8 mouse cellular contexts compared by ENCODE assay signal in genomic region chr14:25734736-25735716, GRCm38 (mm10). TPM values are rescaled to one million over a fixed set of nuclear protein-coding genes. Genes with fewer than 3 reads are reported as not detected.
DNase-seq lines count a peak whose midpoint lies in the region; ATAC-seq lines count a peak whose summit lies in the region.

No protein-coding gene starts in this region.

- H3K27me3 ChIP-seq in kidney, embryonic 15.5 days = no peaks in the 10 kb centered on the region
- H3K27me3 ChIP-seq in forebrain, embryonic 15.5 days = no peaks in the 10 kb centered on the region
- no peaks in the 10 kb centered on the region for H3K27me3 ChIP-seq in hindbrain, embryonic 10.5 days (ENCODE audit: insufficient read depth, poor library complexity, severe bottlenecking)

- no peaks in the 10 kb centered on the region for H3K36me3 ChIP-seq in kidney, embryonic 15.5 days
- no peaks in the 10 kb centered on the region for H3K36me3 ChIP-seq in forebrain, embryonic 15.5 days
- no peaks in the 10 kb centered on the region for H3K36me3 ChIP-seq in hindbrain, embryonic 10.5 days
- no peaks in the 10 kb centered on the region for H3K36me3 ChIP-seq in macrophage (ENCODE audit: inconsistent target)

- H3K4me1 ChIP-seq in kidney, embryonic 15.5 days = peaks cover 57% of the 10 kb centered on the region
- peaks cover 26% of the 10 kb centered on the region for H3K4me1 ChIP-seq in forebrain, embryonic 15.5 days
- H3K4me1 ChIP-seq in hindbrain, embryonic 10.5 days (replicated peaks) = peaks cover 43% of the 10 kb centered on the region

- no peaks in the 10 kb centered on the region for H3K9me3 ChIP-seq in kidney, embryonic 15.5 days (replicated peaks)
- no peaks in the 10 kb centered on the region for H3K9me3 ChIP-seq in forebrain, embryonic 15.5 days
- no peaks in the 10 kb centered on the region for H3K9me3 ChIP-seq in hindbrain, embryonic 10.5 days

- no peak overlapping the region for H3K9ac ChIP-seq in kidney, embryonic 15.5 days
- no peak overlapping the region for H3K9ac ChIP-seq in forebrain, embryonic 15.5 days (replicated peaks)

- H3K27ac ChIP-seq in kidney, embryonic 15.5 days = peak overlapping the region; percentile 76
- peak overlapping the region; percentile 48 for H3K27ac ChIP-seq in forebrain, embryonic 15.5 days (replicated peaks)
- H3K27ac ChIP-seq in hindbrain, embryonic 10.5 days = peak overlapping the region; percentile 78
- peak overlapping the region; percentile 83 for H3K27ac ChIP-seq in macrophage

- WGBS in kidney, embryonic 15.5 days = 27% methylated on average over 17 of the region's 17 CpGs
- WGBS in forebrain, embryonic 15.5 days = 32% methylated on average over 17 of the region's 17 CpGs
- 34% methylated on average over 17 of the region's 17 CpGs for WGBS in hindbrain, embryonic 10.5 days
- 43% methylated on average over 17 of the region's 17 CpGs for WGBS in macrophage (ENCODE audit: missing documents)

- H3K79me2 ChIP-seq in macrophage (ENCODE audit: inconsistent target) = no peaks in the 10 kb centered on the region

- ATAC-seq in kidney, embryonic 15.5 days (replicated peaks; ENCODE audit: low FRiP score) = peak; percentile 59; the same call in 1 of the 2 replicates
- peak; percentile 69 for ATAC-seq in forebrain, embryonic 15.5 days (replicated peaks)
- ATAC-seq in erythroblast, adult 5-6 weeks (replicated peaks; ENCODE audit: low FRiP score, poor library complexity, severe bottlenecking) = no peak

- H3K4me3 ChIP-seq in kidney, embryonic 15.5 days (replicated peaks) = no peak overlapping the region
- H3K4me3 ChIP-seq in forebrain, embryonic 15.5 days = no peak overlapping the region
- no peak overlapping the region for H3K4me3 ChIP-seq in hindbrain, embryonic 10.5 days
- H3K4me3 ChIP-seq in macrophage (ENCODE audit: inconsistent target) = no peak overlapping the region

- no peak for DNase-seq in kidney, adult 11 months
- DNase-seq in MN1 (ENCODE audit: low spot score) = peak; percentile 35
- no peak for DNase-seq in hindbrain, embryonic 10.5 days (ENCODE audit: low spot score)
- no peak for DNase-seq in ovary, postnatal 36 days (ENCODE audit: low spot score)

- H3K4me2 ChIP-seq in kidney, embryonic 15.5 days = no peak overlapping the region
- H3K4me2 ChIP-seq in forebrain, embryonic 15.5 days (replicated peaks) = no peak overlapping the region

RNA-seq across cellular contexts. Expression of gene Zcchc24, which starts 33.8 kb away (rescaled TPM):
- polyA plus RNA-seq in kidney, embryonic 15.5 days (2015; fragmentation: Nextera tagmentation; extraction: Ambion mirVana) = 18.3 and 21.0 TPM in 2 replicates
- polyA plus RNA-seq in forebrain, embryonic 15.5 days (2015; fragmentation: Nextera tagmentation; extraction: Ambion mirVana) = 10.7 and 12.3 TPM in 2 replicates
- polyA plus RNA-seq in hindbrain, embryonic 10.5 days (2016; fragmentation: Nextera tagmentation; extraction: Ambion mirVana) = 8.5 and 10.5 TPM in 2 replicates
- 10 to 100 TPM in 18 of 26 experiments, 1 to 10 TPM in 8; 1.4 to 30.9 (median 18.0) TPM for total RNA-seq in macrophage (2018; cell fraction: chromatin; rRNA removed)
- total RNA-seq in macrophage (2018; cell fraction: cytosol; rRNA removed) = 10 to 100 TPM; 16.0 to 49.3 (median 30.4) TPM
- total RNA-seq in macrophage (2018; cell fraction: nucleus; rRNA removed) = 10 to 100 TPM; 10.2 to 59.8 (median 28.2) TPM
- polyA plus RNA-seq in macrophage (2018) = 26.2 to 48.4 TPM (median 38.0 TPM) in 3 replicates
- total RNA-seq in erythroblast, adult 5-6 weeks (2015; ENCODE audit: low replicate concordance) = 2.7 TPM in 1 of 2 replicates, not detected in the other
- 0.94 and 0.98 TPM in 2 replicates for total RNA-seq in erythroblast, adult 5-6 weeks (2017; ENCODE audit: low replicate concordance)

RNA-seq across cellular contexts. Expression of gene Ppif, which starts 41.1 kb away (rescaled TPM):
- 41.5 and 42.1 TPM in 2 replicates for polyA plus RNA-seq in kidney, embryonic 15.5 days (2015; fragmentation: Nextera tagmentation; extraction: Ambion mirVana)
- 21.5 and 24.3 TPM in 2 replicates for polyA plus RNA-seq in forebrain, embryonic 15.5 days (2015; fragmentation: Nextera tagmentation; extraction: Ambion mirVana)
- 47.3 and 55.7 TPM in 2 replicates for polyA plus RNA-seq in hindbrain, embryonic 10.5 days (2016; fragmentation: Nextera tagmentation; extraction: Ambion mirVana)
- total RNA-seq in macrophage (2018; cell fraction: chromatin; rRNA removed) = 10 to 100 TPM in 14 of 26 experiments, 1 to 10 TPM in 12; 2.7 to 18.5 (median 11.4) TPM
- 10 to 100 TPM in 10 of 26 experiments, 1 to 10 TPM in 16; 4.6 to 13.4 (median 9.1) TPM for total RNA-seq in macrophage (2018; cell fraction: cytosol; rRNA removed)
- 10 to 100 TPM in 8 of 26 experiments, 1 to 10 TPM in 18; 1.9 to 23.1 (median 8.0) TPM for total RNA-seq in macrophage (2018; cell fraction: nucleus; rRNA removed)
- polyA plus RNA-seq in macrophage (2018) = 8.2 to 17.3 TPM (median 9.7 TPM) in 3 replicates
- total RNA-seq in erythroblast, adult 5-6 weeks (2015; ENCODE audit: low replicate concordance) = 11.7 and 16.5 TPM in 2 replicates
- 2.6 and 4.7 TPM in 2 replicates for total RNA-seq in erythroblast, adult 5-6 weeks (2017; ENCODE audit: low replicate concordance)
